Mouse (Mus musculus): ENCODE results near the gene Xpc.
"Not testable (repeated sequence)": the region's sequence is repeated elsewhere in the genome, so short reads cannot be mapped to it uniquely, and the experiment has no call there.

The Xpc gene

DNA sequence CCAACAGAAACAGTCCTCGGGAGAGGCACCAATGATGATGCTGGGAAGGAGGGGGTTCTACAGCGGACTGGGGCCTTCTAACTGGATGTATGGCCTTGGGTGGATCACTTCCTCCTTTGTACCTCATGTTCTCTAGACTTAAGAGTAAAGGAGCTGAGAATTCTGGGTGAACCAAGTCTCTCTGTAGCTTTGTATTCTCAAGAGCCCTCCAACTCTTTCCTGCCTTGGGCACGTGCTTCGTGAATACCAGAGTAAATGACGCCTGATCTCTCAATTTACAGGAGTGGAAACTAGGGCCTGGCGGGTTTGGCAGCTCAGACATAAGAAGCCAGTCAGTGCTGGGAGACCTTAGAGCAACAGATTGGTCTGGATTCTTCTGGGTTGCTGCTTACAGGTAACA, 43.4 kb downstream of the Xpc start:
- DNase-seq (ENCODE audit: low spot score): no peak

DNA sequence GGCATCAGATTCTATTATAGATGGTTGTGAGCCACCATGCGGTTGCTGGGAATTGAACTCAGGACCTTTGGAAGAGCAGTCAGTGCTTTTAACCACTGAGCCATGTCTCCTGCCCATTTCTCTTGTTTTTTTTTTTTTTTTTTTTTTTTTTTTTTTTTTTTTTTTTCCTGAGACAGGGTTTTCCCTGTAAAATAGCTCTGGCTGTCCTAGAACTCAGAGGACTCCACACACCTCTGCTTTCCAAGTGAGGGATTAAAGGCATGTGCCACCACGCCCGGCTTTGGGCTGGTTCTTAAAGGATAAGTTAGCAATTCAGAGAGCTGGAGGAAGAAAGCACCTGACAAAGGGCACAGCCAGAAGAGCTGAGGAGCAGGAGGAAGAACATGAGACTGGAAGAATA, 44.3 kb downstream of the Xpc start:
- DNase-seq (ENCODE audit: low spot score): not testable (repeated sequence)

DNA sequence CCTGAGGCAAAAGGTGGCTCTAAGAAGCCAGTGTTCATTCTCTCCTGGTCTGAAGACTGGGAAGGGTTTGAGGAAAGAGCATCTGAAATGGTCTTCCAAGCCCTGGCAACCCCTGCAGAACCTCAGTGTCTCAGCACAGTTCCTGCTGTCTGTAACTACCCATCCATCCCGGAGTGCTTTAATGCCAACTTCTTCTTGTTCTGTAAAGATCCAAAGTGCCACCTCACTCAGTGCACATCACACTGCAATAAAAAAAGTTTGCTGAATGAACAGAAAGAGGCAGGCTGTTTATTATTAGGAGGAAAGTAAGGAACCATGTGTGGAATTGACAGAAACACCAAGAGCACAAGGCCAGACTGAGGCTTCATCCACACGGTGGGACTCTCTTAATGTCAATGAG, 45.0 kb downstream of the Xpc start:
- DNase-seq (ENCODE audit: low spot score): no peak

DNA sequence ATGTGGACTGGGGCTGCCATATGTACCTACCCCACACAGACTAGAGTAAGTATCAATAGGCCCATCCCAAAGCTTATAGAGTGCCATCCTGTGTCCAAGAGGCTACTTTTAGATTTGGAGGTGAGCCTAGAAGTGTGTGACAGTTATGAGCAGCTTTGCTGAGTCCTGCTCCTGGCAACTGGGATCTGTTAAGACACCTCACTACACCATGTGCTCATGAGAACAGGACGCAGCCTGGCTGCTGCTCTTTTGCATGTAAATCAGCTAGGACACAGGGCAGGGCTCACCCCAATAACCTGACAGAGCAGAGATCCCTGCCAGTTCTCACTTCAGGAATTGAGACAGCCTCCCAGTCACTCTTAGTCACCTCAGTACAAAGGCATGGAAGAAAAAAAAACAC, 48.6 kb downstream of the Xpc start:
- no peak for DNase-seq (ENCODE audit: low spot score)

DNA sequence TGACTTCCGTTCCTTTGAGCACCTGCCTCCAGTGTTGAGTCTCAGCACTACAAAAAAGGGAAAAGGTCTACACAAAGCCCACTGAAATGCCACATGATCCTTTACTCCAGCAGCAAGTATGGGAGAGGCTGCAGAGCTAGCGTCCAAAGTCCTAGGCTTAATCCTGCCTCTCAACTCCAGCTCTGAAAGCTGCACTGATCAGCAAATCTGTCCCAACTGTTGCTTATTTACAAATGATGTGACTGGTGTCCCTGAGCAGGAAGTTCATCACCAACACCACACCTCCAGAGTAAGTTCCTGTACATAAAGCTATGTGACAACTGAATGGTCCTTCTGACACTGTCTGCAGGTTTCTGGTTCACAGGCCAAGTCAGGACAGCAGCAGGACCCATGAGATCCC, 49.9 kb downstream of the Xpc start:
- DNase-seq (ENCODE audit: low spot score): no peak

DNA sequence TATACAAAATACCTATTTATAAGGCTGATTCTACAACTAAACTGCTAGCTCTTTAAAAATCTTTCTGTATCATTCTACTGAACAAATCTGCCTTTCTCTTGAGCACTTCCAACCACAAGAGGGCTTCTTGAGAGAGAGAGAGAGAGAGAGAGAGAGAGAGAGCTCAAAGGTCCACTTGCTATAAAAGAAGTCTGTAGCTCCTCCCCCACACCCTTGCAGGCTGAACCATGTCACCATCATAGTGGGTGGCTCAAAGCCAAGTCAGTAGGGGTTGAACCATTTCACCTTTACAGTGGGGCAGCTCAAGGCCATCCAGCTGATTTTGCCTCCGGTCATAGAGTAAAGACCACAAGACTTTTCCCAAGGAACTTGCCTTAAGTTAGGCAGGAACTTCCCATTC, 56.2 kb downstream of the Xpc start:
- no peak for DNase-seq (ENCODE audit: low spot score)

DNA sequence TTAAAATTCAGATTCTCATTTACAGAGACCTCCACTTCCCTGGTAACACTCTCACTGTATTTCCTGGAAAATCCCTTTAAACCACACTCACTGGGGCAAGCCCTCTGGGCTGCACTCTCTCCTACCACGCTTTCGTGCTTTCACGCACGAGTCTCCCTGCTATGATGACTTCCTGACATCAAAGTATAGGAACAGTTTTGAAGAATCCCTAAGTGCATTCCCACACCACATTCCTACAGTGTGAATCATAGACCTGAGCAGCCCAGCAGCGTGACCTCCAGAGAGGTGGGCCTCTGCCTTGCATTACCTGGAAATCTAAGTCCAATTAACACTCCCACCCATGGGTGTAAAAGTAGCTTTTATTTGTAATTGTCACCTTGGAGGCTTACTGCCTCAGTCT, 61.1 kb downstream of the Xpc start:
- no peak for DNase-seq (ENCODE audit: low spot score)

DNA sequence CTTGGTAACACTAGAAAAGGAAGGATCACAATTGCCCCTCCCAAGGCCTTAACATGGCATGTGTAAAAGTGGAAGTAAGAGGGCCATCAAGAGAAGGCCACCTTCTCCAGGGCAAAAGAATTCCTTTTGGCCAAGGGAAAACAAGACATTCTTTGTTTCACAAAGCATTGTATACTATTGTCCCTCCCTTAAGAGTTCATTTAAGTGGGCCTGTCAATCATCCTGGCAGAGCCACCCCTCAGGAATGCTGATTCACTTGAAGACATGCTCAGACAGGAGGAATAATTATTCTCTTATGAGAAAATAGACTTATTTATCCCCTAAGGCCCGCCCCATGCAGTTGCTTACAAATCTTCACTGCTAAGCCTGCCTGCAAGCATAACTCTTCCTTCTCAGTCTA, 63.6 kb downstream of the Xpc start:
- DNase-seq (ENCODE audit: low spot score): no peak

DNA sequence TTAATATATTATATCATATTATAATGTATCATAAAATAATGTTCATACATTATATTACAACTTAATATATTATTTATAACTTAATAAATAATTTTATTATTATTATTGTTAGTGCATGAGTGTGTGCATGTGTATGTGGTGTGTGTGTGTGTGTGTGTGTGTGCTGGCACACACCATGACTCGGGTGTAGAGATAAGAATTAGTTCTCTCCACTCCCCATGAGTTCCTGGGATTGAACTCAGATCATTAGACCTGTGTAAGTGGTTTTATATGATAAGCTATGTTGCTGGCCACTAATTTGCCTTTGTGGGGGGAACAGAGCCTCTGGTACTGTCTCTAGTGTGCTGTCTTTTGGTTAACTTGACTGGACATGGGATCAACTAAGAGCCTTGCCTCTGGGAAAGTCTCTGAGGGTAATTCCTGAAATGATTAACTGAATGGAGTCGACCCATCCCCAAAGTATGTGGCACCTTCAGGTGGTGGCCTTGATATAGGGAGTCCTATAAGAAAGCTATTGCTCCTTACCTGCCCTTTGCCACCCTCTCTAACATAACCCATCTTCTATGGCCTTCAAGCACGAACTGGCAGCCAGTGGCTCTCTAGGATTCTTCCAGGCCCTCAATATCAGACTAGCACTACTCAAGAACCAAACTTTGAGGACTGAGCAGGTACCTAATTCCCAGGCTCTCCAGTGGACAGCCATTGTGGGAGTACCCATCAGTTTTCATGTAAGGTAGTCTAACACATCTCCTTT, 66.0 kb downstream of the Xpc start:
- DNase-seq (ENCODE audit: low spot score): no peak

DNA sequence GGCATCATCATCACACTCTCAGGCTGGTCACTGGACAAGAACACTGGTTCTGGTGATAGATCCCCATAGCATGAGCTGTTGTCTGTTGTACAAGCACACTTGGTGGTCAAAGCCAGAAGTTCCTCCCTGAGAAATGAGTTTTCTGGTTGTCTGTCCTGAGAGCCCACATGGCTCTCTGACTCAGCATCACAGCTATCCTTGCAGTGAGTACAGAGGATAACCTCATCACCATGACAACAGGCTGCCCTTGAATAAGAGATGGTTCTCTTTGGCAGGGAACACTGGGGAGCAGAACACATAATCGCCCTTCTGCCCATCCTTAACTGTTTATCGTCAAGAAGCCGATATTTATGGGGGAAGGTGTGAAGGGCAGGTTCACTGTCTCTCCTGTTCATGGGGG, 70.4 kb downstream of the Xpc start:
- DNase-seq (ENCODE audit: low spot score): no peak

DNA sequence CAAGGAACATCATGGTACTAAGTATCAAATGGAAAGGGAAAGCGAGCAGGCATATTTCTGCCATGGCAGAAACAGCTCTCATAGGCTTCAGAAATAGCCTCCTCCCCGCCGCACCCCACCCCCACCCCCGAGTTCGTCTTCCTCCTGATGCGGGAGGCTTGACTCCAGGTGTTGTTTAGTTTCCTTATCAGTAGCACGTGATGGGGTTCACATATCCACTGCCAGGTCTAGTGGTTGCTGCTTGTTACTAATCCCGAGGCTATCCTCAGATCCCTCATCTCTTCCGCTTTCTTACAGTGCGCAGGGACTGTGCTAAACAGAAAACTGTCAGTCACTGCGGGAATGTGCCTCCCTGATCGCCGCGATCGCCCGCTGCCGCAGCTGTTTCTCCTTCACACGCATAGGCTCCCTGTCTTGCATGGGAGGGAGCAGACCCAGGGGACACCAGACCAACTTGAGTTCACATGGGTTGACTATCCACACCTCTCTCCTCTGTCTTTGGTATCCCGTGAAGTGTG, 74.5 kb downstream of the Xpc start:
- no peak for DNase-seq (ENCODE audit: low spot score)

DNA sequence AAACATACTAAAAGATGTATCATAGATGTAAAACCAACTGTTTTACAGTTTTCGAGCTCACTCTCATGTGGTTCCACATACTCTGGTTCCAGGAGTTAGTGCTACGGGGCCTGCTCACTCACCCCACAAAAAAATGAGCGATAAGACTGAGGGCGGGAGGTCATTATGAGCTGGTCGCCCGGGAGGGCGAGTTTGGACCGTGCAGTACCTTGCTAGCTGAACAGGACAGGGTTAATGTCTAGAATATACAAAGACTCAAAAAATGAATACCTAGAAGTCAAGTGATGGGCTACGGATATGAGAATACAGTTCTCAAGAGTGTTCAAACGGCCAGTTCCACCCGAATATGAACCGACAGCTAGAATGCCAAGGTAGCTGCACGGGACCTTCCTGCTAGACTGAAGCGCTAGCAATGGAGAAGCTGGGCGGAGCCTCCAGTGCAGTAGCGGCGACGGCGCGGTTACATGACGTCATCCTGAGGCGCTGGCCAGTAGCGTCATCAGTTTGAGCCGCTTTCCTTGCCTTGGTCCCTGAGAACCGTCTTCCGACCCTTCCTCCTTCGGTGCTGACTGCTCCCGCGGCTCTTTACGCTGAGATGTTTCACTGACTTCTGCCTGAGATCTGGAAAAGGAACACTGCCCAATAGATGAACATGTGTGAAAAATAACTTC, 75.1 kb downstream of the Xpc start:
- peak; percentile 96 for DNase-seq (ENCODE audit: low spot score)

Data from testis, postnatal 14 days (tissue).